Mouse (Mus musculus) heart, adult 2 months (tissue): ENCODE results near the gene Pacsin2.

Source experiments
- CTCF ChIP-seq: fragments of 200-600 bp; IDR thresholded peaks from 2 replicates; pipeline ENCODE4 v1.8.1; 2022; ENCODE audit warnings: antibody characterized with exemption, mild to moderate bottlenecking, moderate library complexity
- POLR2A ChIP-seq: fragments of 200-500 bp; IDR thresholded peaks from 2 replicates; pipeline ENCODE4 v1.6.1; 2011; ENCODE audit warnings: mild to moderate bottlenecking, low read depth, low read length, control low read depth; ENCODE audit not compliant: insufficient read depth

DNA sequence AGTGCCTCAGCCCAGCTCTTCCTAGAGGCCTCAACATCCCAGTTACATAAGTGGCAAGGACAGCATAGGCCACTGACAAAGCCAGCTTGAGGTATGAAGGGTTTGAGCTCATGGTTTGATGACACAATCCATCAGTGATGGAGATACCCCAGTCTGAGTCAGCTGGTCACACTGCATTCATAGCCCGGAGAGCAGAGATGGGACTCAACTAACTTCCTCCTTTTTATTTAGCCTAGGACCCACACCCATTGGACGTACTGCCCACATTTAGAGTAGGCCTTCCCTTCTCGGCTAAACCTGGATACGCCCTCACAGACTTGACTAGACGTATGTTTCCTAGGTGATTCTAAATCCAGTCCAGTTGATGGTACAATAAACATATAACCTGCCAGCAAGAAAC is 56.2 kb downstream of the Pacsin2 start:
- TF ChIP-seq POLR2A (no peak), CTCF (no peak)
